Mouse (Mus musculus): ENCODE data around the gene Mcat. TPM values are rescaled to one million over a fixed set of nuclear protein-coding genes. Genes with fewer than 3 reads are reported as not detected.

Gene Mcat
- 48.4 and 49.0 TPM in 2 replicates for polyA plus RNA-seq (2016; fragmentation: Nextera tagmentation; extraction: Ambion mirVana)

DNA sequence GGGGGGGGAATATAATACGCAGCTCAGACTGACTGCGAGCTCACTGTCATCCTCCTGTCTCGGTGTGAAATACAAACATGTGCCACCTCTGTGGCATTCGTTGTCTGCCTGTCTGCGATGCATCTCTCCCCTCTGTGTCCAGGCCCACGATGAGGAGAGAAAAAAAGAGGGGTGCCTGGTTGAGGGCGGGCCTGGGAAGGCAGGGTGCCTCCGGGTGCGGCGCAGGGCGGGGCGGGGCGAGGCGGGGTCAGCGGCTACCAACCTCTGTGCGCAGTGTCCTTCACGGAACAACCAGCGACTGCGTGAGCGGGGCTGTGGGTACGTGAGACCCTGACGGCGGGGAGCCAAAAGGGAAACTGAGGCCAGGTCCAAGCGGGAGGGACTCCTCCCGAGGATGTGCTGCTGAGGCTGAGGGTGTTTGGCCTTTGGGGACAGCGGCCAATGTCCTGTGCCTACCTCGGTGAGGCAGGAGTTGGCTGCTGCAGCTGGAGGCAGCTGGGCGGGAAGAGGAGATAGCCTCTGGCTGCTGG, at the start of gene Mcat, which contains the start of gene Tspo:
Gene Mcat (minus strand): TSS at position 461 of the 530 bp plus-strand sequence.
Gene Tspo (plus strand): TSS at position 266 of the 530 bp plus-strand sequence.
- H3K27ac ChIP-seq = peak within 1 kb of the TSS; percentile 81
- DNase-seq (ENCODE audit: low spot score) = no peak

DNA sequence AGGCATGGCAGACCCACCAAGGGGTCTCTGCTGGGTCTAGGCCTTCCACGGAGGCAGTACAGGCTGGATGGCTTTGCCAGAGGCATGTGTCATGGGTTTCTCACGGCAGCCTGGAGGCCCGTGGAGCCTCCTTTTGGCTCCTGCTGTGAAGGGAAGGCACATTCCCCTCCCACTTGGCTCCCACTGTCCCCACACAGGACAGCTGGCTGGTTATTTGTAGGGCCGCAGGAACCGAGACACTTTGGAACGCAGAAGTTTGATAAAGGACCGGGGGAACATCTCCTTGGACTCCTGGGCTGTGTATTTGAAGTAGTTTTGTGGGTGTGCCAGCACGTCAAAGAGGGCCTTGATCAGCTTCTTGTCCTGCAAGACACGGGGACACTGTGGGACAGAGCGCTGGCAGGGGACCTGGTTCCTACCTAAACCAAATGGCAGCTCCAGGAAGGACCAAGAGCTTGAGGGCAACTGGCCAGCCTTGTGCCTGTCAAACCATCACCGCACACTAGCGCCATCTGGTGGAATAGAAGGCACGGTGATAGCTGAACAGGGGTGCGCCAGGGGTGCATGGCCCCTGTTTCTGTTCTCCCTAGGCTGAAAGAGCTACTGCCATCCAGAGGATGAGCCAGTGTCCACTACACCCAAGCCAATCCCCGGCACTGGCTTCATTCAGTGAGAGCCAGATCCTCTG, 43.7 kb upstream of the Mcat start:
- 54% methylated on average over 15 of the region's 15 CpGs for WGBS
- Histone ChIP-seq H3K27me3 (ENCODE audit: insufficient read depth, poor library complexity, severe bottlenecking) (no peaks in the 10 kb centered on the region), H3K9me3 (no peaks in the 10 kb centered on the region), H3K4me3 (no peak overlapping the region), H3K27ac (no peak overlapping the region), H3K4me1 (replicated peaks) (no peaks in the 10 kb centered on the region), H3K36me3 (peaks cover 74% of the 10 kb centered on the region)
- peak; percentile 66 for DNase-seq (ENCODE audit: low spot score)

More for the DNA sequence above, at the start of gene Mcat, which contains the start of gene Tspo:
- Histone ChIP-seq H3K27me3 (ENCODE audit: insufficient read depth, poor library complexity, severe bottlenecking) (peaks cover 18% of the 10 kb centered on the region), H3K4me3 (peak within 1 kb of the TSS; percentile 59), H3K4me1 (replicated peaks) (peaks cover 22% of the 10 kb centered on the region), H3K36me3 (no peaks in the 10 kb centered on the region), H3K9me3 (no peaks in the 10 kb centered on the region)
- WGBS = under 1% methylated on average over 28 of the region's 28 CpGs

DNA sequence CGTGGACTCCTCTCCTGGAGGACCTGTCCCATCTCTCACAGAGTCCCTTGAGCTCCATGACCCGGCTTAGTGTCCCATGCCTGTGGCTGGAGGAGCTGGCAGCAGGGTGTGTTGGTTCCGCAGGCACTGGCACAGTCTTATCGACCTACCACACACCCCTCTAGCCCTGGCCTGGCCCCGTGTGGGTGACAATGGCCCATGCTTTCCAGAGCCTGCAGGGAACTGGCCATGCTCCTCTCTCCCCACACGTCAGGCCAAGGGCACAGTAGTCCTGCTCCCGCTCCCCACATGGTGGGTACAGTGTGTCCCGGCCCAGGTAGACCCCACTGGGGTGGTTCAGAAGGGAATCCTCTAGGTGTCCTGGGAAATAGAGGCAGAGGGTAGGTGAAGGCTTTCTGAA, 43.1 kb upstream of the Mcat start:
- Histone ChIP-seq H3K36me3 (peaks cover 69% of the 10 kb centered on the region), H3K27ac (no peak overlapping the region), H3K4me1 (replicated peaks) (no peaks in the 10 kb centered on the region), H3K9me3 (no peaks in the 10 kb centered on the region), H3K27me3 (ENCODE audit: insufficient read depth, poor library complexity, severe bottlenecking) (no peaks in the 10 kb centered on the region), H3K4me3 (no peak overlapping the region)
- WGBS = 90% methylated on average over 8 of the region's 8 CpGs
- DNase-seq (ENCODE audit: low spot score) = no peak

DNA sequence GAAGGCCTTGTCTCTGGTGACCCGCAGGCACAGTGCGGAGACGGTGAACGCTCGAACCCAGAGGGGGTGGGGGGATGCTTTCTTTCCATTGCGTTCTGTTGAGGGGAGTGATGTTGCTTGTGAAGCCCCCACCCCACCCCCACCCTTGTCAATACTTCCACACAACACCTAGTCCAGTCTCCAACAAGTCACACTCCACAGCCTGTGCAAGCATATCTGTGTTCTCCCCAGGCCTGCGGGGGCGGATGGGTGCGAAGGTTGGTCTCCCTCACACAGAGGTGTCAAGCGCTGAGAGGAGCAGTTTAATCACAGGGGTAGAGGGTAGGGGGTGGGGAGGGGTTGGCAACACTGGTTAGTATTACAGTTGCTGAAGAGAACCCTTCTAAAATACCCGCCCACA, 42.6 kb upstream of the Mcat start:
- 91% methylated on average over 11 of the region's 11 CpGs for WGBS
- Histone ChIP-seq H3K27me3 (ENCODE audit: insufficient read depth, poor library complexity, severe bottlenecking) (no peaks in the 10 kb centered on the region), H3K27ac (no peak overlapping the region), H3K36me3 (peaks cover 64% of the 10 kb centered on the region), H3K4me1 (replicated peaks) (no peaks in the 10 kb centered on the region), H3K9me3 (no peaks in the 10 kb centered on the region), H3K4me3 (no peak overlapping the region)
- DNase-seq (ENCODE audit: low spot score) = no peak

DNA sequence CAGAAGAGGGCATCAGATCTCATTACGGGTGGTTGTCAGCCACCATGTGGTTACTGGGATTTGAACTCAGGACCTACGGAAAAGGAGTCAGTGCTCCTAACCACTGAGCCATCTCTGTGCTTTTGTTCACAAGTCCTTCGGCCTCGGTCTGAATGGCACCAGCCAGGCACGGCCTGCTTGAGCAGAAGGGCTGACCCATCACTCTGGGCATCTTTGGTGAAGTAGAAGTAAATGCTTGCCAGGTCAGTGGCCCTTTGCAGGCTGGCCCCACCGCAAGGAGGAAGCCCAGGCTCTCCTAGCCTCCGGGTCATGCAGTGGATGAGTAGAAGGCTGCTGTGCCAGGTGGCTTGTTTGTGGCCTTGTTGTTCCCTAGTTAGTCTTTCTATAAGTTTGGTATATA, 39.8 kb upstream of the Mcat start:
- Histone ChIP-seq H3K36me3 (peaks cover 37% of the 10 kb centered on the region), H3K9me3 (no peaks in the 10 kb centered on the region), H3K4me3 (no peak overlapping the region), H3K27ac (no peak overlapping the region), H3K27me3 (ENCODE audit: insufficient read depth, poor library complexity, severe bottlenecking) (no peaks in the 10 kb centered on the region), H3K4me1 (replicated peaks) (no peaks in the 10 kb centered on the region)
- 95% methylated on average over 7 of the region's 7 CpGs for WGBS
- DNase-seq (ENCODE audit: low spot score) = no peak

DNA sequence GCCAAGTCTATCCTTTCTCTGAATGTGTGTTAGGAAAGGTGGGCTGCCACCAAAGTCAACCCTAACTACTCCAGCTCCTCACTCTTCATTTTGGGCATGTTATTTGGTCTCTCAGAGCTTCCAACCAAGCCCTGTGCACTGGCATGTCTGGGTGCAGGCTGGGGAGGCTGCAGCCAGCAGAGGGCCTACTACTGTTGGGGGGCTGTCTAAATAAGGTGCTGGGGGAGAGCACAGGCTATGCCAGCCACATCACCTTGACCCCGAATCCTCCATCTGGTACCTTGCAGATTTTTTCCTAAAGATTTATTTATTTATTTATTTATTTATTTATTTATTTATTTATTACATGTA, 39.4 kb upstream of the Mcat start:
- Histone ChIP-seq H3K36me3 (peaks cover 33% of the 10 kb centered on the region), H3K9me3 (no peaks in the 10 kb centered on the region), H3K27me3 (ENCODE audit: insufficient read depth, poor library complexity, severe bottlenecking) (no peaks in the 10 kb centered on the region), H3K4me1 (replicated peaks) (no peaks in the 10 kb centered on the region), H3K27ac (no peak overlapping the region), H3K4me3 (no peak overlapping the region)
- no peak for DNase-seq (ENCODE audit: low spot score)
- 73% methylated on average over 1 of the region's 1 CpGs for WGBS

DNA sequence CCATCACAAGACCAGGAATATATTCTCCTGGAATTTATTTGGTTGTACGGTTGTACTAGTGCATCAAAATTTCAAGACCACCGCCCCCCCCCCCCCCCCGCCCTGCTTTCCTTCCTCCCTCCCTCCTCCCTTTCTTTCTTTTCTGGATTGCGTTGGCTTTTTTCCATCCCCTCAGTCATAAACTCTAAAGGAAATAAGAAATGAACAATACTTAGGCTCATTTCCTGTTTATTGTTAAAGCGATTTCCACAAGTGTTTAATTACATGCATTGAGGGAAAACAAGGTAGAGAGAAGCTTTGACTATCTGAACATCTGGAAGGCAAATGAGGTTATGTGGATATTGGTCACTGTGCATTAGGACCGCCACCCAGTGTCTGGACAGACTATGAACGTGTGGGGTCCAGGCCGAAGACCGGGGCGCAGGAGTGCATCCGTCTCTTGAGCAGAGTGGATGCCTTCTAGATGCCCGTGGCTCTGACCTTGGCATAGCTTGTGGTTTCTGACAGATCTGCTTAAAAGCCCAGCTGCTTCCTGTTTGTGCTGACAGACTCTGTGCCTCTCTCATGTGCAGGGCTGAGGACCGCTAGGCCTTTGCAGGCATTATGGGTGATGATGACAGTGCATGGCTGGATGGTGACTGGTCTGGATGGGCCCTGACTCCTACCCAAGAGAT, 38.9 kb upstream of the Mcat start:
- no peak overlapping the region for H3K4me3 ChIP-seq
- no peaks in the 10 kb centered on the region for H3K4me1 ChIP-seq (replicated peaks)
- H3K9me3 ChIP-seq = no peaks in the 10 kb centered on the region
- DNase-seq (ENCODE audit: low spot score) = no peak
- WGBS = 87% methylated on average over 13 of the region's 13 CpGs
- peaks cover 28% of the 10 kb centered on the region for H3K36me3 ChIP-seq
- H3K27ac ChIP-seq = no peak overlapping the region
- H3K27me3 ChIP-seq (ENCODE audit: insufficient read depth, poor library complexity, severe bottlenecking) = no peaks in the 10 kb centered on the region

DNA sequence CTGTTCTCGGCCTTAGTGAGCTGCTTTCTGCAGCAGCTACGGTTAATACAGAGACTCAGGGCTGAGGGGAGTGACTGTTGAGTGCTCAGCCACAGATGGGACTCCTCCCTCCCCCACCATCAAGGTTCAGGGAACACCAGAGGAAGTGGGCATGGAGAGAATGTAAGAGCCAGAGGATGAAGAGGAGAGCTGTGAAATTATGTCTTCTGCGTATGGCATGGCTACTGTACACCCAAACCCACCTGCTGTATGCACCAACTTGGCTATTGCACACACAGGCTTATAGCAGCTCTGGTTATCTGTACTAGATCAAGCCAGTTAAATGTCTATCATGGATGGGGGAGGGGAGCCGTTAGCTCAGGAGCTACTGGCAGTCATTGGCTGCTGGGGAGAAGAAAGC, 37.6 kb upstream of the Mcat start:
- Histone ChIP-seq H3K4me1 (replicated peaks) (no peaks in the 10 kb centered on the region), H3K27ac (no peak overlapping the region), H3K36me3 (peaks cover 17% of the 10 kb centered on the region), H3K9me3 (no peaks in the 10 kb centered on the region), H3K4me3 (no peak overlapping the region), H3K27me3 (ENCODE audit: insufficient read depth, poor library complexity, severe bottlenecking) (no peaks in the 10 kb centered on the region)
- 73% methylated on average over 4 of the region's 4 CpGs for WGBS
- no peak for DNase-seq (ENCODE audit: low spot score)

DNA sequence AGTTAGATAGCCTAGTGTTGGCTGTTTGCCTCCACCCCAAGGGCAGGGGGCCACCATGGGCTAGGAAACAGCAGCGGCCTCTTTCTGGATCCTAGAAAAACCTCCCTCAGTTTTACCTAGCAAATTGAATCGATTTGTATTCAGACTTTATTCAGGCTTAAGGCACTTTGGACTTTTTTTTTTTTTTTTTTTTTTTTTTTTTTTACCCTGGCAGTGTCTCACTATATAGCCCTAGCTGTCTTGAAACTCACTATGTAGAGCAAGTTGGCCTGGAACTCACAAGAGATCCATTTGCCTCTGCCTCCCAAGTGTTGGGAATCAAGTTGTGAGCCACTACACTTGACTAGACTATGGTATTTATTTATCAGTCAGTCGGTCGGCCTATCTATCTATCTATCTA, 33.2 kb upstream of the Mcat start:
- Histone ChIP-seq H3K4me3 (no peak overlapping the region), H3K4me1 (replicated peaks) (peaks cover 30% of the 10 kb centered on the region), H3K27ac (no peak overlapping the region), H3K27me3 (ENCODE audit: insufficient read depth, poor library complexity, severe bottlenecking) (no peaks in the 10 kb centered on the region), H3K9me3 (no peaks in the 10 kb centered on the region), H3K36me3 (peaks cover 7% of the 10 kb centered on the region; the same call in 1 of the 2 replicates)
- 84% methylated on average over 4 of the region's 4 CpGs for WGBS
- DNase-seq (ENCODE audit: low spot score) = no peak

DNA sequence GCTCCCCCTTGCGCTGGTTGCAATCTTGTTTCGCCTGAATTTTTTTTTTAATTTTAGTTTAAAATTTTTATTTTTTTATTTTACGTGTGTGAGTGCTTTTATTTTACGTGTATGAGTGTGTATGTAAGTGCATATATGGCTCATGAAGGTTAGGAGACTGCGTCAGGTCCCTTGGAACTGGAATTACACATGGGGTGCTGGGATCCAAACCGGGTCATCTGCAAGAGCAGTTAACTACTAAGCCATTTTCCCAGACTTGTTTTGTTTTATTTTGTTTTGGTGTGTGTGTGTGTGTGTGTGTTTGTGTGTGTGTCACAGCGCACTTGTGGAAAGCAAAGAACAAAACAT, 31.8 kb upstream of the Mcat start:
- no peak for DNase-seq (ENCODE audit: low spot score)
- H3K27me3 ChIP-seq (ENCODE audit: insufficient read depth, poor library complexity, severe bottlenecking) = no peaks in the 10 kb centered on the region
- H3K4me1 ChIP-seq (replicated peaks) = peaks cover 33% of the 10 kb centered on the region
- H3K27ac ChIP-seq = peak overlapping the region; percentile 93
- 38% methylated on average over 7 of the region's 7 CpGs for WGBS
- no peaks in the 10 kb centered on the region for H3K9me3 ChIP-seq
- peaks cover 21% of the 10 kb centered on the region for H3K36me3 ChIP-seq
- peak overlapping the region; percentile 92 for H3K4me3 ChIP-seq

DNA sequence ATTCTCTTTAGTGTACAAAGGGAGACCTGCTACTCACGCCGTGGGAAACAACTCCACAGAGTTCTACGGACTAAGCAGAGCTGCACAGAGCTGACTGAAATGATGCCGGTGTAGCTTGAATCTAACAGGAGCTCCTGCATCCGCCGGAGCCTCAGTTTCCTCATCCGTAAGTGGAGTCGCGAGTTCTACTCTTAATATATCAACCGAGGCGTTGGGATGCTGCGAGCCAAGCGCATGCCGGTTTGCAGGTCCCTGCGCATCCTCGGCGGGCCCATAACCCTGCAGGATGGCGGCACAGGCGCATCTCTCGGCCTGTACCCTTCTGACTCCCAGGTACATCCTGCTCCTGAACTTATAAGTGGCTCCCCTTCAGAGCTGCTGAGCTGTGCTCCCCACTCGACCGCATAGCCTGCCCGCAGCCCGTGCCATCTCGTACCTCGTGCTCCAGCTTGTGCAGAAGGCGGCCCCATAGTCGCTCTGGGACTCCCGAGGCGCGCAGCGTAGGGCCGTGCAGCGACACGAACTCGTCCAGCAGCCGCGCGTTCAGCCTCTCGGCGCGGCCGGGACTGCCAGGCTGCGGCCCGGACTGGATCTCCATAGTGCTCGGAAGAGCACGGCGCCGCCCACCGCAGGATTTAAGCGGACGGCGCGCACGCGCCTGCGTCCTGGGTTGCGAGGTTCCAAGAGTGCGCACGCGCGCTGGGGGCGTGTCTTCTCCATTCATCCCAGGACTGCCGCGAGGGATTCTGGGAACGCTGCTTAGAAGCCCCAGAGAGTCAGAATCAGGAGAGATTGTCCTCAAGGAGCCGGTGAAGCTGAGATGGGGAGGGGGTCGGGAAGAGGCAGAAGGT, 31.2 kb upstream of the Mcat start, which contains the start of gene Ttll12:
Gene Ttll12 (minus strand): TSS at position 645 of the 851 bp plus-strand sequence.
- H3K27me3 ChIP-seq (ENCODE audit: insufficient read depth, poor library complexity, severe bottlenecking) = no peaks in the 10 kb centered on the region
- H3K36me3 ChIP-seq = peaks cover 27% of the 10 kb centered on the region
- peak; percentile 95 for DNase-seq (ENCODE audit: low spot score)
- WGBS = under 1% methylated on average over 68 of the region's 68 CpGs
- peak within 1 kb of the TSS; percentile 92 for H3K4me3 ChIP-seq
- H3K27ac ChIP-seq = peak within 1 kb of the TSS; percentile 93
- H3K4me1 ChIP-seq (replicated peaks) = peaks cover 37% of the 10 kb centered on the region
- H3K9me3 ChIP-seq = no peaks in the 10 kb centered on the region

DNA sequence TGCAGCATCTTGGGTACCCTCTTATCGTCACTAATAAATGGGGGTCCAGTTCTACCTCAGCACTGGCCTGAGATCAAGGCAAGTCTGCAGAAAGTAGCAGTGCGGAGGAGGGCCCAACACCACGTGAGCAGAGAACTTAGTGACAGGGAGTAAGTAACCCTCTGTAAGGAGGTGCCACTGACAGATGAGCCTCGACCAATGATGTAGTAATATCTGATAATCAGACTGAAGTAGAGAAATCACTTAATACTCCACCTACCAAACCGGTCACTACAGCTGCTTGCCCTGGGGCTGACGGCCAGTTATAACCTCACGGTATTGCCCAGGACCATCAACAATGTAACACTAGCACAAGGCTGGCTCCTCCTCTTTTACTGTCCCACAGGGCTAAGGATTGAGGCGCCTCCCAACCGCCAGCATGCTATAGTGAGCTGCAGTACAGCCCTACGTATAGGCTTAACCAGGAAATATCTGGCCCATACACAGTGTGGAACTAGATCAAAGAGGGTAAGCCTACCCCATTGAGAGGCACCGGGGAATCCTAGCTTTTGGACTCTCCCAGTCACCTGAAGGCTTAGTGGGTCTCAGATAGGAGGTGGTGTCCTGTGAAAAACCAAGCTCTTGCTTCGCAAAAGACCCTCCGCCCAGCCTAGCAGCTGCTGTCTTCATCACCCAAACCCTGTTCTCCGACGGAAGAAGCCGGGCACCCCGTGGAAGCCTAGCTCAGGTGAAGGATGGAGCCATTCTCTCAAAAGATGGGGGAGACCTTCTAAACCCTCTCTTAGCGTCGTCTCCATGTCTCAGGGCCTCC, 30.3 kb upstream of the Mcat start:
- peak overlapping the region; percentile 93 for H3K27ac ChIP-seq
- DNase-seq (ENCODE audit: low spot score) = peak; percentile 42
- peaks cover 37% of the 10 kb centered on the region for H3K4me1 ChIP-seq (replicated peaks)
- peaks cover 33% of the 10 kb centered on the region for H3K36me3 ChIP-seq
- no peaks in the 10 kb centered on the region for H3K27me3 ChIP-seq (ENCODE audit: insufficient read depth, poor library complexity, severe bottlenecking)
- H3K4me3 ChIP-seq = peak overlapping the region; percentile 92
- H3K9me3 ChIP-seq = no peaks in the 10 kb centered on the region
- WGBS = 12% methylated on average over 19 of the region's 19 CpGs
